Mouse (Mus musculus): ENCODE results near the gene Sem1. TPM values are rescaled to one million over a fixed set of nuclear protein-coding genes. Genes with fewer than 3 reads are reported as not detected.

Gene Sem1
- polyA plus RNA-seq (2015; fragmentation: Nextera tagmentation; extraction: Ambion mirVana), result 93.8 and 107 TPM in 2 replicates

DNA sequence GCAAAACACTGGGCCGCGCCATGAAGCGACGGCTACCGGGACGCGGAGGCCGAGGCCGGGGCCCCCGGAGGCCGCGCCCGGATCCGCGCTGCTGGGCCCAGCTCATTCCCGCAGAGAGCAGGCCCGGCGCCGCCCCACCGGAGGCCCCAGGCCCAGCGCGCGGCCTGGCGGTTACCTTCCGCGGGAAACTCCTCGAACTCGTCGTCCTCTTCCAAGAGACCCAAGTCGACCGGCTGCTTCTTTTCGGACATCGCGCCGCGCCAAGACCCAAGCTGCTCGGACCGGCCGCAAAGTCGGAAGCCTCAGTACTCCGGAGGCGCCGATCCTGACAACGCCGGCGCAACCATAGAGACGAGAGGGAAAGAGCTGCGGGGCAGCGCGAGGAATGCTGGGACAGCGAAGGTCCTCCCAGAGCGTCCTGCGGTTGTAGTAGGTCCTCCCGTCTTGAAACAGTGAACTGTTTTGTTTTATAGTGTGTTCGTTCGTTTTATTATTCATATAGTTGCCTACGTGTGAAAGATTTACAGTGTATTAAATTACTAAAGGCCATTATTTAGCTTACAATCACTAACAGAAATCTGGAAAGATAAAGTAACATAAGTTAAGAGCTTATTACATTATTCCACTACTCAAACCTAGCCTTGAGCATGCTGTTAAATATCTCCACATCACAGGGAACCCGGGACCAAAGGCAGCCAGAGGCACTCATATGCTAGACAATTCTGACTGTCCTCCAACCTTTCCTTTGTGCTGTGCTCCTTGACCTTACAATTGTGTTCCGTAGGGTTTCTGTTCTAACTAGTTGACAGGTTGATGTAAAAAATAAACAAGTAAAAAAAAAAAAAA, at the start of gene Sem1:
Gene Sem1 (minus strand): TSS at position 360 of the 846 bp plus-strand sequence.
- Histone ChIP-seq H3K36me3 (ENCODE audit: control insufficient read depth, insufficient read depth) (no peaks in the 10 kb centered on the region), H3K27ac (ENCODE audit: low read length) (peak within 1 kb of the TSS; percentile 87), H3K27me3 (ENCODE audit: control insufficient read depth, insufficient read depth, low read depth, low read length) (no peaks in the 10 kb centered on the region), H3K9ac (ENCODE audit: low read depth, low read length) (peak within 1 kb of the TSS; percentile 95), H3K9me3 (replicated peaks; ENCODE audit: control insufficient read depth, low read length) (no peaks in the 10 kb centered on the region), H3K4me2 (ENCODE audit: low read depth, low read length) (peak within 1 kb of the TSS; percentile 74), H3K4me3 (ENCODE audit: low read depth, low read length) (peak within 1 kb of the TSS; percentile 94), H3K4me1 (ENCODE audit: control insufficient read depth, low read depth, low read length) (peaks cover 2% of the 10 kb centered on the region)
- under 1% methylated on average over 59 of the region's 59 CpGs for WGBS (ENCODE audit: insufficient replicate concordance)
- ATAC-seq (ENCODE audit: low read depth), result peak; percentile 96

- Histone ChIP-seq H3K9me3 (replicated peaks; ENCODE audit: control insufficient read depth, low read length) (no peaks in the 10 kb centered on the region), H3K4me1 (ENCODE audit: control insufficient read depth, low read depth, low read length) (no peaks in the 10 kb centered on the region), H3K27me3 (ENCODE audit: control insufficient read depth, insufficient read depth, low read depth, low read length) (no peaks in the 10 kb centered on the region), H3K4me3 (ENCODE audit: low read depth, low read length) (no peak overlapping the region), H3K27ac (ENCODE audit: low read length) (no peak overlapping the region), H3K4me2 (ENCODE audit: low read depth, low read length) (no peak overlapping the region), H3K36me3 (ENCODE audit: control insufficient read depth, insufficient read depth) (no peaks in the 10 kb centered on the region), H3K9ac (ENCODE audit: low read depth, low read length) (no peak overlapping the region)
- 49% methylated on average over 16 of the region's 16 CpGs for WGBS (ENCODE audit: insufficient replicate concordance)
- ATAC-seq (ENCODE audit: low read depth), result no peak
Measured at GRCm38 (mm10) chr6:6622846-6623749, 44.6 kb upstream of the Sem1 start.

DNA sequence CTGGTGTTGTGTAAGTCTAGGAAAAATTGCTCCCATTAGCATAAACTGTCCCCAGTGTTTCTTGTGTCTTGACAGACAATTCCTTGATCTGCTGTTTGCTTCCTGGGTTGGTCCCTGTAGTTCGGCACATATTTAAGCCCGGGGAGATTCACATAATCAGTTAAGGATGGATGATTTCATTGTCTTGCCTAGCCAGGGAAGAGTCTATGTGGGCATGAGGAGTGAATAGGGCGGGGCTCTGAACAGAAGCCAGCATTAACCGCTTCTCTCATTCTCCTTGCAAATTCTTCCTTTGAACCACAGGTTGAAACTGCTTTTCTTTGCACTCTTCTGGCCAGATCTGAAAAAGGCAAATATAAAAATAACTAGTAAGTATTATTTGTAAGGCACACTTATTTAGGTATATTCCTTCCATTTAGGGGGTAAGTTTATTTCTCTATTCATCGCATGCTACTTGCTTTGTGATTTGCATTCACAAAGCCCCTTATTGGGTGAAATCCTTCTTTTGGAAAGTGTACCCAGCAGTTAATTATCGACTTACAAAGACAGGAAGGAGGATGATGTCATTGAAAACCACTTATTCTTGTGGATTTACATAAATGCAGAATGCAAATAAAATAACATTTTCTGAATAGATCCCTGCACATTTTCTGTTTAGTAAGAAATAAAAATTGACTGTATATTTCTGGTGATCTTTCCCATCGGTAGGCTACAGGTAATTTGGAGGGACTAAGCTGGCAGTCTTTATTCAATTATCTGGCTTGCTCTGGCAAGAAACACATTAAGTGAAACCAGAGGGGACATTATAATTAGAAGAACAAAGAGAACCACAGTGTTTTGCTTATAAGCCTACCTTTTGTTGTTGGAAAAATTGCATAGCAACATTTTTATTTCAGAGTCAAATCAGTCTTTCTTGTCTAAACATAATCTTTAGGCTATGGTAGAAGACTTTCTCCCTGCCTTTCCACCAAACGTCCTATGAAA, 25.4 kb upstream of the Sem1 start:
- 54% methylated on average over 8 of the region's 8 CpGs for WGBS (ENCODE audit: insufficient replicate concordance)
- no peak for ATAC-seq (ENCODE audit: low read depth)
- Histone ChIP-seq H3K27me3 (ENCODE audit: control insufficient read depth, insufficient read depth, low read depth, low read length) (no peaks in the 10 kb centered on the region), H3K4me3 (ENCODE audit: low read depth, low read length) (no peak overlapping the region), H3K9ac (ENCODE audit: low read depth, low read length) (no peak overlapping the region), H3K36me3 (ENCODE audit: control insufficient read depth, insufficient read depth) (no peaks in the 10 kb centered on the region), H3K27ac (ENCODE audit: low read length) (no peak overlapping the region), H3K4me2 (ENCODE audit: low read depth, low read length) (no peak overlapping the region), H3K4me1 (ENCODE audit: control insufficient read depth, low read depth, low read length) (no peaks in the 10 kb centered on the region), H3K9me3 (replicated peaks; ENCODE audit: control insufficient read depth, low read length) (no peaks in the 10 kb centered on the region)

DNA sequence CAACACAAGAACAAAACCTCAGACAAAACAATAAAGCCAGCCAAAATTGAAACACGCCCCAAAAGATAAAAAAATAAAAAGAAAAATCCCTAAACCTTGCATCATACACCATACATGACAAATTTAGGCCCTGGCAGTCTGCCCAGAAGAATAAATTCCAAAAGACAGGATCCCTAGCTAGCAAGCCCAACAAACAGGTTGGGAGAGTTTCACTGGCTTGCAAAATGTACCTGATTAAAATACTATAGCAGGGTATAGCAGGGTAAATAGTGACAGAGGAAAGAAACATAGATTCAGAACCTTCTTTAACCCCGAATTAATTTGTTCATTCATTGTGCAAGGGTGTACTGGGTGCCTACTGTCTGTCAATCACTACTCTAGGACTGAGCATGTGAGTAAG, 7.8 kb upstream of the Sem1 start:
- no peaks in the 10 kb centered on the region for H3K4me1 ChIP-seq (ENCODE audit: control insufficient read depth, low read depth, low read length)
- no peak overlapping the region for H3K27ac ChIP-seq (ENCODE audit: low read length)
- H3K9ac ChIP-seq (ENCODE audit: low read depth, low read length), result no peak overlapping the region
- H3K4me2 ChIP-seq (ENCODE audit: low read depth, low read length), result no peak overlapping the region
- H3K4me3 ChIP-seq (ENCODE audit: low read depth, low read length), result no peak overlapping the region
- no peak for ATAC-seq (ENCODE audit: low read depth)
- no peaks in the 10 kb centered on the region for H3K27me3 ChIP-seq (ENCODE audit: control insufficient read depth, insufficient read depth, low read depth, low read length)
- H3K36me3 ChIP-seq (ENCODE audit: control insufficient read depth, insufficient read depth), result no peaks in the 10 kb centered on the region
- WGBS (ENCODE audit: insufficient replicate concordance), result 41% methylated on average over 2 of the region's 2 CpGs
- no peaks in the 10 kb centered on the region for H3K9me3 ChIP-seq (replicated peaks; ENCODE audit: control insufficient read depth, low read length)

DNA sequence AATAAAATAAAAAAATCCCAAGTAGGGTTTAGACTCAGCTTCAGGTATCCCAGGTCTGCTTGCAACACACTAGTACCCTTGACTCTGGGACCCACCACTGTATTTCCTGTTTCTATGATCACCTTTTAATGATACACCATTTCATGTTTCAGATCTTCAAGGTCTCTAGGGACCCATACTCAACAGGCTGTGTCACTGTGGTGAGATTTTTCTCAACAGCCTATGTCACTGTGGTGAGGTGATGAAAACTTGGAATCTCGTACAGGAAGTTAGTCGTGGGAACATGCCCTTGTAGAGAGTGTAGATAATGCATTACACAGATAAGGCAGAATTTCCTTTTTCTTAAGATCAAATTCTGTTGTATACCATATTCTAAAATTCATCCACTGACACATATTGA, 3.4 kb upstream of the Sem1 start:
- H3K27ac ChIP-seq (ENCODE audit: low read length), result no peak overlapping the region
- H3K4me2 ChIP-seq (ENCODE audit: low read depth, low read length), result no peak overlapping the region
- no peaks in the 10 kb centered on the region for H3K36me3 ChIP-seq (ENCODE audit: control insufficient read depth, insufficient read depth)
- H3K9ac ChIP-seq (ENCODE audit: low read depth, low read length), result no peak overlapping the region
- ATAC-seq (ENCODE audit: low read depth), result no peak
- H3K4me3 ChIP-seq (ENCODE audit: low read depth, low read length), result no peak overlapping the region
- no peaks in the 10 kb centered on the region for H3K9me3 ChIP-seq (replicated peaks; ENCODE audit: control insufficient read depth, low read length)
- H3K4me1 ChIP-seq (ENCODE audit: control insufficient read depth, low read depth, low read length), result peaks cover 2% of the 10 kb centered on the region
- no peaks in the 10 kb centered on the region for H3K27me3 ChIP-seq (ENCODE audit: control insufficient read depth, insufficient read depth, low read depth, low read length)
- 28% methylated on average over 2 of the region's 2 CpGs for WGBS (ENCODE audit: insufficient replicate concordance)

DNA sequence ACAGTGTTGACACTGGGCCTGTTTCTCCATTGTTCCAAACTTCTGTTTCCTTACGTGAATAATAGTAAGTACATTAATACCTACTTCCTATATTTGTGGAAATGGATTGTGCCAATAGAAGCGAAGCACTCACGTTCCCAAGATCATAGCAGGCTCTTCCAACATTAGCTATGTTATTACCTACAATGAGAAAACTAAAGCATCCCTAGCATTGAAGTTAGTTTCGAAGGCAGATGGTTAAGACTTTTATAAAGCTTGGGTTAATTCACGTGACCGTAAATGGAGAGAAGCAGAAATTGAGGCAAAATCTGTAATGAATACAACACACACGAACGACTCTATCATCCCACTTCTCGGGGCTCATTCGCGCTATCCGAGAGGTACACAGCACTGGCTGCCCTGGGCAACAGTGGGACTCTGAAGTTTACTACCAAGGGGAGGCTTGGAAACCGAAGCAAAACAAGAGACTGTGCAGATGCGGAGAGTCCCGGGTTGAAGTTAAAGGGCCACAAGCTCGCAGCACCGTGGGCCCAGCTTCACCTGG, 650 bp downstream of the Sem1 start:
- 1% methylated on average over 17 of the region's 17 CpGs for WGBS (ENCODE audit: insufficient replicate concordance)
- peak overlapping the region; percentile 72 for H3K4me2 ChIP-seq (ENCODE audit: low read depth, low read length)
- H3K4me3 ChIP-seq (ENCODE audit: low read depth, low read length), result peak overlapping the region; percentile 94
- peak overlapping the region; percentile 95 for H3K9ac ChIP-seq (ENCODE audit: low read depth, low read length)
- H3K36me3 ChIP-seq (ENCODE audit: control insufficient read depth, insufficient read depth), result no peaks in the 10 kb centered on the region
- ATAC-seq (ENCODE audit: low read depth), result peak; percentile 62
- H3K4me1 ChIP-seq (ENCODE audit: control insufficient read depth, low read depth, low read length), result peaks cover 2% of the 10 kb centered on the region
- H3K27ac ChIP-seq (ENCODE audit: low read length), result peak overlapping the region; percentile 87
- no peaks in the 10 kb centered on the region for H3K27me3 ChIP-seq (ENCODE audit: control insufficient read depth, insufficient read depth, low read depth, low read length)
- H3K9me3 ChIP-seq (replicated peaks; ENCODE audit: control insufficient read depth, low read length), result no peaks in the 10 kb centered on the region

DNA sequence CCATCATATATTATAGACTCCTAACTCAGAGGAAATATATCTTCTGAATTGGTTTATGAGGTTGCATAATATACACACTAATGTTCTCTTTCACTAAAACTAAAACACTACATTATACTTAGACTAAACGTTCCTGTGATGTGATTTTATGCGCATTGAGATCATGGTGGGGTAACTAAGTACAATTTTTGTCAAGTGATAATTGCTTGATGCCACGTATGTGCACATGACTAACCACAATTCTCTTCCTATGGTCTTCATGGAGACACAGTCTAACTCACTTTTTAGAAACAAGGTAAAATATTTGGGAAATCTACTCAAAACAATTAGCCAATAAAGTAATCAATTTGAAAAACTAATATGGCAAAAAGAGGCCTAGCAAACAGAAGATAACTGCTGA, 1.2 kb downstream of the Sem1 start:
- Histone ChIP-seq H3K4me3 (ENCODE audit: low read depth, low read length) (peak overlapping the region; percentile 94), H3K27ac (ENCODE audit: low read length) (peak overlapping the region; percentile 87), H3K9ac (ENCODE audit: low read depth, low read length) (peak overlapping the region; percentile 95), H3K4me1 (ENCODE audit: control insufficient read depth, low read depth, low read length) (peaks cover 2% of the 10 kb centered on the region), H3K4me2 (ENCODE audit: low read depth, low read length) (peak overlapping the region; percentile 72), H3K9me3 (replicated peaks; ENCODE audit: control insufficient read depth, low read length) (no peaks in the 10 kb centered on the region), H3K27me3 (ENCODE audit: control insufficient read depth, insufficient read depth, low read depth, low read length) (no peaks in the 10 kb centered on the region), H3K36me3 (ENCODE audit: control insufficient read depth, insufficient read depth) (no peaks in the 10 kb centered on the region)
- no peak for ATAC-seq (ENCODE audit: low read depth)
- 41% methylated on average over 3 of the region's 3 CpGs for WGBS (ENCODE audit: insufficient replicate concordance)

GRCm38 (mm10) chr6:6575796-6576195, 2.7 kb downstream of the Sem1 start:
- Histone ChIP-seq H3K4me2 (ENCODE audit: low read depth, low read length) (no peak overlapping the region), H3K27me3 (ENCODE audit: control insufficient read depth, insufficient read depth, low read depth, low read length) (no peaks in the 10 kb centered on the region), H3K9ac (ENCODE audit: low read depth, low read length) (no peak overlapping the region), H3K9me3 (replicated peaks; ENCODE audit: control insufficient read depth, low read length) (no peaks in the 10 kb centered on the region), H3K4me1 (ENCODE audit: control insufficient read depth, low read depth, low read length) (peaks cover 2% of the 10 kb centered on the region), H3K4me3 (ENCODE audit: low read depth, low read length) (no peak overlapping the region), H3K36me3 (ENCODE audit: control insufficient read depth, insufficient read depth) (no peaks in the 10 kb centered on the region), H3K27ac (ENCODE audit: low read length) (no peak overlapping the region)
- no peak for ATAC-seq (ENCODE audit: low read depth)
- 79% methylated on average over 4 of the region's 4 CpGs for WGBS (ENCODE audit: insufficient replicate concordance)

All from liver, embryonic 16.5 days (tissue).